Mouse (Mus musculus): ENCODE data around the gene Phlda1. TPM values are rescaled to one million over a fixed set of nuclear protein-coding genes. Genes with fewer than 3 reads are reported as not detected.

Phlda1 gene
- polyA plus RNA-seq, 1 experiment from 2014 or later = 37.4 TPM

- H3K4me3 ChIP-seq = no peak overlapping the region
- no peak overlapping the region for H3K27ac ChIP-seq
- H3K4me1 ChIP-seq = peaks cover 36% of the 10 kb centered on the region
- H3K27me3 ChIP-seq = no peaks in the 10 kb centered on the region
- H3K9ac ChIP-seq = no peak overlapping the region
- H3K9me3 ChIP-seq = no peaks in the 10 kb centered on the region
- no peaks in the 10 kb centered on the region for H3K36me3 ChIP-seq
- no peak overlapping the region for H3K4me2 ChIP-seq (replicated peaks)
- 82% methylated on average over 19 of the region's 19 CpGs for WGBS
- ATAC-seq (ENCODE audit: insufficient number of reproducible peaks, insufficient read depth, low FRiP score, low TSS enrichment) = no peak
These were observed 31.3 kb downstream of the Phlda1 start for GRCm38 (mm10) chr10:111537410-111537809.

GRCm38 (mm10) chr10:111539724-111540324, 33.7 kb downstream of the Phlda1 start:
- no peak overlapping the region for H3K9ac ChIP-seq
- H3K36me3 ChIP-seq = no peaks in the 10 kb centered on the region
- peak; percentile 70; the same call in 1 of the 2 replicates for ATAC-seq (ENCODE audit: insufficient number of reproducible peaks, insufficient read depth, low FRiP score, low TSS enrichment)
- 14% methylated on average over 9 of the region's 9 CpGs for WGBS
- H3K4me2 ChIP-seq (replicated peaks) = peak overlapping the region; percentile 26; the same call in 1 of the 2 replicates
- no peaks in the 10 kb centered on the region for H3K9me3 ChIP-seq
- H3K4me1 ChIP-seq = peaks cover 43% of the 10 kb centered on the region
- H3K27ac ChIP-seq = peak overlapping the region; percentile 75
- H3K4me3 ChIP-seq = no peak overlapping the region
- no peaks in the 10 kb centered on the region for H3K27me3 ChIP-seq

GRCm38 (mm10) chr10:111540678-111541077, 34.6 kb downstream of the Phlda1 start:
- Histone ChIP-seq H3K36me3 (no peaks in the 10 kb centered on the region), H3K4me2 (replicated peaks) (no peak overlapping the region), H3K27me3 (no peaks in the 10 kb centered on the region), H3K4me3 (no peak overlapping the region), H3K4me1 (peaks cover 40% of the 10 kb centered on the region), H3K9me3 (no peaks in the 10 kb centered on the region), H3K9ac (no peak overlapping the region), H3K27ac (peak overlapping the region; percentile 75)
- ATAC-seq (ENCODE audit: insufficient number of reproducible peaks, insufficient read depth, low FRiP score, low TSS enrichment) = no peak
- WGBS = 86% methylated on average over 9 of the region's 9 CpGs

DNA sequence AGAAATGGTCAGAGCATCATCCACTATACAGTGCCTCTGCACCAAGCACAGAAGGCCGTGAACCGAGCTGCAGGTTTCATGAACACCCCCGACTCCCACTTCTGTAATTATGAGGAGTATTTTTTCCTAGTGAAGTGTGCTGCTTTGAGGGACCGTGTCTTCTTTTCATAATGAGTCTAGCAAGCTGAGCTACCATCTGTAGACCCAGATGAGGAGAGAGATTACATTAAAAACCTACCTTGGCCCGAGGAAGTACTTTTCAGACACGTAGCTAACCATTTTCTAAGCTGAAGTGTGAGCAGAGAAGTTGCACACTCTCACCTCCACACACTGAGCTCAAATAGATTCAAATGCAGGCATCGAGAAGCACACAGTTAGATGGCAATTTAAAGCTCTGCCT, 37.0 kb downstream of the Phlda1 start:
- Histone ChIP-seq H3K36me3 (no peaks in the 10 kb centered on the region), H3K4me3 (no peak overlapping the region), H3K27ac (no peak overlapping the region), H3K9me3 (no peaks in the 10 kb centered on the region), H3K27me3 (no peaks in the 10 kb centered on the region), H3K4me1 (peaks cover 33% of the 10 kb centered on the region), H3K9ac (no peak overlapping the region), H3K4me2 (replicated peaks) (no peak overlapping the region)
- ATAC-seq (ENCODE audit: insufficient number of reproducible peaks, insufficient read depth, low FRiP score, low TSS enrichment) = no peak
- WGBS = 82% methylated on average over 7 of the region's 7 CpGs

GRCm38 (mm10) chr10:111543781-111544260, 37.7 kb downstream of the Phlda1 start:
- no peak overlapping the region for H3K4me2 ChIP-seq (replicated peaks)
- no peak overlapping the region for H3K9ac ChIP-seq
- H3K36me3 ChIP-seq = no peaks in the 10 kb centered on the region
- no peak overlapping the region for H3K4me3 ChIP-seq
- ATAC-seq (ENCODE audit: insufficient number of reproducible peaks, insufficient read depth, low FRiP score, low TSS enrichment) = no peak
- H3K27me3 ChIP-seq = no peaks in the 10 kb centered on the region
- H3K27ac ChIP-seq = no peak overlapping the region
- 15% methylated on average over 7 of the region's 7 CpGs for WGBS
- peaks cover 25% of the 10 kb centered on the region for H3K4me1 ChIP-seq
- H3K9me3 ChIP-seq = no peaks in the 10 kb centered on the region

GRCm38 (mm10) chr10:111544311-111544710, 38.2 kb downstream of the Phlda1 start:
- no peak for ATAC-seq (ENCODE audit: insufficient number of reproducible peaks, insufficient read depth, low FRiP score, low TSS enrichment)
- Histone ChIP-seq H3K36me3 (no peaks in the 10 kb centered on the region), H3K4me3 (no peak overlapping the region), H3K27ac (no peak overlapping the region), H3K4me2 (replicated peaks) (no peak overlapping the region), H3K27me3 (no peaks in the 10 kb centered on the region), H3K9ac (no peak overlapping the region), H3K9me3 (no peaks in the 10 kb centered on the region), H3K4me1 (peaks cover 20% of the 10 kb centered on the region)
- WGBS = 77% methylated on average over 4 of the region's 4 CpGs

DNA sequence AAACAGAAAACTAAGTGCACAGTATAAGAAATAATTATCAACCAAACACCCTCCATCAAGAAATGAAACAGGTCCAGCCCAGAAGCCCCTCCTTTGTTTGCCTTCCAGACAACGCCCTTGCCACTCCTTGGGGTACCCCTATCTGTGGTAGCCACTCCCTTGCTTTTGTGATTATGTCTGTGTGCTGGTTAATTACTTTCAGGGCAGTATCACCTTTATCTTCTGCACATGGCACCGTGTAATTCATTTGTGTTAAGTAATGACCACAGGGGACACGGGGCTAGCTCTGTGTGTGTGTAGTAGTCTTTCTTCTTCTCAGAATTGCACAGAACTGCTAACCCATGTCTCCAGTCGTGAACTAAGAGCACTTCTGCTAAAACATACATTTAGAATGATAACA, 39.6 kb downstream of the Phlda1 start:
- H3K9ac ChIP-seq = no peak overlapping the region
- H3K4me2 ChIP-seq (replicated peaks) = no peak overlapping the region
- no peaks in the 10 kb centered on the region for H3K9me3 ChIP-seq
- no peak overlapping the region for H3K4me3 ChIP-seq
- H3K36me3 ChIP-seq = no peaks in the 10 kb centered on the region
- no peak overlapping the region for H3K27ac ChIP-seq
- peaks cover 10% of the 10 kb centered on the region for H3K4me1 ChIP-seq
- WGBS = 79% methylated on average over 4 of the region's 4 CpGs
- H3K27me3 ChIP-seq = no peaks in the 10 kb centered on the region
- ATAC-seq (ENCODE audit: insufficient number of reproducible peaks, insufficient read depth, low FRiP score, low TSS enrichment) = no peak

GRCm38 (mm10) chr10:111547881-111548372, 41.8 kb downstream of the Phlda1 start:
- no peaks in the 10 kb centered on the region for H3K27me3 ChIP-seq
- no peak overlapping the region for H3K4me2 ChIP-seq (replicated peaks)
- H3K9ac ChIP-seq = no peak overlapping the region
- 72% methylated on average over 10 of the region's 10 CpGs for WGBS
- no peaks in the 10 kb centered on the region for H3K9me3 ChIP-seq
- no peak overlapping the region for H3K27ac ChIP-seq
- peaks cover 10% of the 10 kb centered on the region for H3K4me1 ChIP-seq
- no peak for ATAC-seq (ENCODE audit: insufficient number of reproducible peaks, insufficient read depth, low FRiP score, low TSS enrichment)
- H3K36me3 ChIP-seq = no peaks in the 10 kb centered on the region
- H3K4me3 ChIP-seq = no peak overlapping the region

DNA sequence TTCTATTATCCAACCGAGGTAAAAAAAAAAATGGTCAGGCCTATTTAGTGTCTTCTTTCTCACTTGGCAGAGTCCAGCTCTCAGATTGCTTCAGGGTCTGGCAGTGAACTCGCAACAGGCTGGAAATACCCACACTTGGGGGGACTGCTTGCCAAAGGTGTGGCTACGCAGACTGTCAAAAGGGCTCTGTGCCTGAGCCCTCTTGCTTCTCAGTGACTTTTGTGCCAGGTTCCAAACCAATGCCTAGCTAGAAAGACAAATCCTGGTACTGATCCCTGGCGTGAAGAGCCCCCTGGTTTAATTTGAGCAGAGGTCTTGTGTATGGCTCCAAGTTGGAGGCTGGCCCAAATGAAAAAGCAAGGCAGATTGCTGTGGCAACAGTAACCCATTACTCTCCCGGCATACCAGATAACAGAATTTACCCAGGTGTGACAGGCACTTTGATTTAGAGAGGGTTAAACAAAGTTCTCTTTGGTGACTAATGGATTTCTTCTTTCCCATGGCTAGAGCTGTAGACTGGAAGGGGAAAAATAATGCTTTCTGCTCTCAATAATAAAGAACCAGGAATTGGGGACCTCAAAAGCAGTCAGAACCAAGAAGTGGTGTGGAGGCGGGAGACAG, 44.1 kb downstream of the Phlda1 start:
- peaks cover 21% of the 10 kb centered on the region; the same call in 1 of the 2 replicates for H3K4me1 ChIP-seq
- WGBS = 74% methylated on average over 6 of the region's 6 CpGs
- H3K9me3 ChIP-seq = no peaks in the 10 kb centered on the region
- H3K4me2 ChIP-seq (replicated peaks) = no peak overlapping the region
- no peaks in the 10 kb centered on the region for H3K36me3 ChIP-seq
- H3K27me3 ChIP-seq = no peaks in the 10 kb centered on the region
- no peak overlapping the region for H3K9ac ChIP-seq
- no peak for ATAC-seq (ENCODE audit: insufficient number of reproducible peaks, insufficient read depth, low FRiP score, low TSS enrichment)
- H3K27ac ChIP-seq = no peak overlapping the region
- no peak overlapping the region for H3K4me3 ChIP-seq

DNA sequence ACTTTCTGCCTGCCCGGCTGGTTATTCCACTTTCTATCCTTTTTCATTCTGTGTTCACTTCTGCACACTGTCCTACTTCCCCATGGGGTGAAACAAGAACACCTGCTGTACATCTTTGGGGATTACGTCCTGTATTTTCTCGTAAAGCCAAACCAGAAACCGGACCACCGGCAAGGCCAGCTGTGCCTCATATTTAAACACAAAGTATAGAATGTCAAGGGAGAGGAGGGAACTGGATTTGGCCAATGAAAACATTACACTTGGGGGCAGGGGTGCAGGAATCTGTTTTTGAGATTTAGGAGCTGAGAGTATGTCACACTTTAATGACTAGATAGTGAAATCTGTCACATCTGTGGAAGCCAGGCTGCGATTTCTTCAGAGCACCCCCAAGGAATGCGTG, 47.6 kb downstream of the Phlda1 start:
- no peak overlapping the region for H3K4me2 ChIP-seq (replicated peaks)
- 33% methylated on average over 7 of the region's 7 CpGs for WGBS

DNA sequence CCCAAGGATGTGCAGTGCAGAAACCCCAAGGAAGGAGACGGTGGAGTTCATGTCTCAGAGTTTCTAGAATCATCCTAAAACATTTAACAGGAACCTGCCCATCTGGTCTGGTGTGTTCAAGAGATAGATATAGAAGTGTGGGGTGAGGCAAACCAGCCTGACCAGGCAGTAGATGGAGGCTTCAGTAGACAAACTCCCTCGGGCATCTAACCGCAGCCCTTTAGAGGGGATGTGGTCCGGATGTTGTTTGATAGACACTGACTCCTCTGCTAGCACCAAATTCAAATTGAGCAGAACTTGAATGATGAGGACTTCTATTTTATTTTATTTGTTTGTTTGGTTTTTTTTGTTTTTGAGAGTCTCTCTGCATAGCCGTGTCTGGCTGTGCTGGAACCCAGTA, 48.6 kb downstream of the Phlda1 start:
- Histone ChIP-seq H3K36me3 (no peaks in the 10 kb centered on the region), H3K9me3 (no peaks in the 10 kb centered on the region), H3K4me2 (replicated peaks) (no peak overlapping the region), H3K4me1 (peaks cover 26% of the 10 kb centered on the region; the same call in 1 of the 2 replicates), H3K9ac (no peak overlapping the region), H3K27ac (no peak overlapping the region), H3K4me3 (no peak overlapping the region), H3K27me3 (no peaks in the 10 kb centered on the region)
- no peak for ATAC-seq (ENCODE audit: insufficient number of reproducible peaks, insufficient read depth, low FRiP score, low TSS enrichment)
- 81% methylated on average over 5 of the region's 5 CpGs for WGBS

More for the DNA sequence above, 47.6 kb downstream of the Phlda1 start:
- H3K27me3 ChIP-seq = no peaks in the 10 kb centered on the region
- peak overlapping the region; percentile 46; the same call in 1 of the 2 replicates for H3K27ac ChIP-seq
- no peaks in the 10 kb centered on the region for H3K9me3 ChIP-seq
- H3K9ac ChIP-seq = no peak overlapping the region
- no peak overlapping the region for H3K4me3 ChIP-seq
- no peaks in the 10 kb centered on the region for H3K36me3 ChIP-seq
- no peak for ATAC-seq (ENCODE audit: insufficient number of reproducible peaks, insufficient read depth, low FRiP score, low TSS enrichment)
- H3K4me1 ChIP-seq = peaks cover 18% of the 10 kb centered on the region; the same call in 1 of the 2 replicates

DNA sequence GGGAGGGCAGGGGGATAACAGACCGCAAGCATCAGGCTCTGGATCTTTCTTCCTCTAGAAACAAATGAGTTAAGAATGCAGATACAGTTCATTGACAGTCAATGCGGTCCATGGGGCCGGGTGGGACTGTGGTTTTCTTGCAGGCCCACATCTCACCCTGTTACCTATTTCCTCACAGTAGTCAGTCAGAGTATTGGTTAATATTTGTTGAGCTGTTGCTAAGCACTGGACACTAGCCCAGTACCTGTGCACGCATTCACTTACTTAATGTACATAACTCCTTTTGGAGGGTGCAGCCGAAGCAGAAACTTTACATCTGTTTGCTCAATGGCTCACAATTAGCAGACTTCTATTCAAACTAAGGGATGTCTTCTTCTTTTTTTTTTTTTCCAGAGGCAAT, 52.1 kb downstream of the Phlda1 start:
- no peak overlapping the region for H3K9ac ChIP-seq
- H3K4me2 ChIP-seq (replicated peaks) = no peak overlapping the region
- no peaks in the 10 kb centered on the region for H3K9me3 ChIP-seq
- no peak overlapping the region for H3K27ac ChIP-seq
- 91% methylated on average over 4 of the region's 5 CpGs for WGBS
- H3K27me3 ChIP-seq = no peaks in the 10 kb centered on the region
- no peaks in the 10 kb centered on the region for H3K36me3 ChIP-seq
- ATAC-seq (ENCODE audit: insufficient number of reproducible peaks, insufficient read depth, low FRiP score, low TSS enrichment) = no peak
- H3K4me3 ChIP-seq = no peak overlapping the region
- H3K4me1 ChIP-seq = peaks cover 23% of the 10 kb centered on the region; the same call in 1 of the 2 replicates
